Mouse (Mus musculus): Measurements from ENCODE around the gene Bpgm. TPM values are rescaled to one million over a fixed set of nuclear protein-coding genes. Genes with fewer than 3 reads are reported as not detected.

The Bpgm gene
- polyA plus RNA-seq, 1 experiment from 2014 or later = 87.1 TPM

- H3K9ac ChIP-seq = no peak overlapping the region
- no peaks in the 10 kb centered on the region for H3K9me3 ChIP-seq (replicated peaks)
- no peaks in the 10 kb centered on the region for H3K4me1 ChIP-seq
- no peak overlapping the region for H3K27ac ChIP-seq
- no peak for ATAC-seq
- H3K36me3 ChIP-seq = no peaks in the 10 kb centered on the region
- WGBS (ENCODE audit: insufficient replicate concordance) = 75% methylated on average over 4 of the region's 4 CpGs
- H3K27me3 ChIP-seq (replicated peaks) = peaks cover 12% of the 10 kb centered on the region; the same call in 1 of the 2 replicates
- H3K4me3 ChIP-seq = no peak overlapping the region
- H3K4me2 ChIP-seq = no peak overlapping the region
Observed at GRCm38 (mm10) chr6:34542866-34543265, 66.9 kb downstream of the Bpgm start.

- Histone ChIP-seq H3K4me2 (no peak overlapping the region), H3K27me3 (replicated peaks) (peaks cover 12% of the 10 kb centered on the region; the same call in 1 of the 2 replicates), H3K4me3 (no peak overlapping the region), H3K9me3 (replicated peaks) (no peaks in the 10 kb centered on the region), H3K9ac (no peak overlapping the region), H3K27ac (no peak overlapping the region), H3K4me1 (no peaks in the 10 kb centered on the region), H3K36me3 (no peaks in the 10 kb centered on the region)
- ATAC-seq = no peak
- WGBS (ENCODE audit: insufficient replicate concordance) = 65% methylated on average over 21 of the region's 21 CpGs
Observed at GRCm38 (mm10) chr6:34543303-34544206, 67.5 kb downstream of the Bpgm start.

GRCm38 (mm10) chr6:34544207-34544602, 68.2 kb downstream of the Bpgm start:
- Histone ChIP-seq H3K9me3 (replicated peaks) (no peaks in the 10 kb centered on the region), H3K4me3 (no peak overlapping the region), H3K9ac (no peak overlapping the region), H3K4me1 (no peaks in the 10 kb centered on the region), H3K27me3 (replicated peaks) (peaks cover 12% of the 10 kb centered on the region; the same call in 1 of the 2 replicates), H3K36me3 (no peaks in the 10 kb centered on the region), H3K4me2 (no peak overlapping the region), H3K27ac (no peak overlapping the region)
- no peak for ATAC-seq
- 83% methylated on average over 10 of the region's 10 CpGs for WGBS (ENCODE audit: insufficient replicate concordance)

GRCm38 (mm10) chr6:34545286-34545685, 69.3 kb downstream of the Bpgm start:
- Histone ChIP-seq H3K9me3 (replicated peaks) (no peaks in the 10 kb centered on the region), H3K4me2 (no peak overlapping the region), H3K4me1 (no peaks in the 10 kb centered on the region), H3K27ac (no peak overlapping the region), H3K27me3 (replicated peaks) (peaks cover 12% of the 10 kb centered on the region; the same call in 1 of the 2 replicates), H3K4me3 (no peak overlapping the region), H3K9ac (no peak overlapping the region), H3K36me3 (no peaks in the 10 kb centered on the region)
- WGBS (ENCODE audit: insufficient replicate concordance) = 69% methylated on average over 10 of the region's 10 CpGs
- ATAC-seq = no peak

GRCm38 (mm10) chr6:34548406-34548990, 72.5 kb downstream of the Bpgm start:
- Histone ChIP-seq H3K4me2 (no peak overlapping the region), H3K9me3 (replicated peaks) (0 out of 2 replicates have a peak, but pooled peaks cover 4% of the 10 kb centered on the region), H3K9ac (no peak overlapping the region), H3K4me3 (no peak overlapping the region), H3K36me3 (no peaks in the 10 kb centered on the region), H3K27me3 (replicated peaks) (0 out of 2 replicates have a peak, but pooled peaks cover 4% of the 10 kb centered on the region), H3K27ac (no peak overlapping the region), H3K4me1 (no peaks in the 10 kb centered on the region)
- 56% methylated on average over 13 of the region's 13 CpGs for WGBS (ENCODE audit: insufficient replicate concordance)
- no peak for ATAC-seq

GRCm38 (mm10) chr6:34549017-34549416, 73.0 kb downstream of the Bpgm start:
- 0 out of 2 replicates have a peak, but pooled peaks cover 4% of the 10 kb centered on the region for H3K9me3 ChIP-seq (replicated peaks)
- H3K27me3 ChIP-seq (replicated peaks) = 0 out of 2 replicates have a peak, but pooled peaks cover 4% of the 10 kb centered on the region
- H3K36me3 ChIP-seq = no peaks in the 10 kb centered on the region
- H3K4me2 ChIP-seq = no peak overlapping the region
- 22% methylated on average over 2 of the region's 2 CpGs for WGBS (ENCODE audit: insufficient replicate concordance)
- H3K4me1 ChIP-seq = no peaks in the 10 kb centered on the region
- no peak overlapping the region for H3K27ac ChIP-seq
- H3K4me3 ChIP-seq = no peak overlapping the region
- no peak overlapping the region for H3K9ac ChIP-seq
- no peak for ATAC-seq

- H3K27me3 ChIP-seq (replicated peaks) = no peaks in the 10 kb centered on the region
- 0 out of 2 replicates have a peak, but pooled peaks cover 4% of the 10 kb centered on the region for H3K9me3 ChIP-seq (replicated peaks)
- no peak overlapping the region for H3K4me2 ChIP-seq
- no peak overlapping the region for H3K4me3 ChIP-seq
- no peak overlapping the region for H3K9ac ChIP-seq
- H3K36me3 ChIP-seq = no peaks in the 10 kb centered on the region
- H3K27ac ChIP-seq = no peak overlapping the region
- ATAC-seq = no peak
- no peaks in the 10 kb centered on the region for H3K4me1 ChIP-seq
- WGBS (ENCODE audit: insufficient replicate concordance) = 79% methylated on average over 4 of the region's 4 CpGs
Observed at GRCm38 (mm10) chr6:34552489-34553157, 76.6 kb downstream of the Bpgm start.

- Histone ChIP-seq H3K4me1 (no peaks in the 10 kb centered on the region), H3K36me3 (no peaks in the 10 kb centered on the region), H3K4me2 (no peak overlapping the region), H3K27ac (no peak overlapping the region), H3K4me3 (no peak overlapping the region), H3K9ac (no peak overlapping the region), H3K27me3 (replicated peaks) (no peaks in the 10 kb centered on the region), H3K9me3 (replicated peaks) (0 out of 2 replicates have a peak, but pooled peaks cover 4% of the 10 kb centered on the region)
- no peak for ATAC-seq
- 61% methylated on average over 9 of the region's 9 CpGs for WGBS (ENCODE audit: insufficient replicate concordance)
Observed at GRCm38 (mm10) chr6:34554291-34554997, 78.4 kb downstream of the Bpgm start.

Other genes starting within 250 kb of the Bpgm start
- gene Akr1b3, start 158.7 kb upstream of the Bpgm start, polyA plus RNA-seq (2016; fragmentation: Nextera tagmentation; extraction: Ambion mirVana) = 74.0 and 85.0 TPM in 2 replicates
- gene Akr1b8, start 122.1 kb upstream of the Bpgm start, polyA plus RNA-seq (2016; fragmentation: Nextera tagmentation; extraction: Ambion mirVana) = 6.8 and 8.3 TPM in 2 replicates
- gene Akr1b10, start 92.0 kb upstream of the Bpgm start, polyA plus RNA-seq (2016; fragmentation: Nextera tagmentation; extraction: Ambion mirVana) = 8.9 and 9.3 TPM in 2 replicates
- 1.4 and 2.0 TPM in 2 replicates for gene Akr1b7, start 63.9 kb upstream of the Bpgm start, polyA plus RNA-seq (2016; fragmentation: Nextera tagmentation; extraction: Ambion mirVana)
- gene Cald1, start 122.3 kb downstream of the Bpgm start, polyA plus RNA-seq (2016; fragmentation: Nextera tagmentation; extraction: Ambion mirVana) = 76.2 and 80.2 TPM in 2 replicates